Mouse (Mus musculus): ENCODE data around the gene Coq8b.

DNA sequence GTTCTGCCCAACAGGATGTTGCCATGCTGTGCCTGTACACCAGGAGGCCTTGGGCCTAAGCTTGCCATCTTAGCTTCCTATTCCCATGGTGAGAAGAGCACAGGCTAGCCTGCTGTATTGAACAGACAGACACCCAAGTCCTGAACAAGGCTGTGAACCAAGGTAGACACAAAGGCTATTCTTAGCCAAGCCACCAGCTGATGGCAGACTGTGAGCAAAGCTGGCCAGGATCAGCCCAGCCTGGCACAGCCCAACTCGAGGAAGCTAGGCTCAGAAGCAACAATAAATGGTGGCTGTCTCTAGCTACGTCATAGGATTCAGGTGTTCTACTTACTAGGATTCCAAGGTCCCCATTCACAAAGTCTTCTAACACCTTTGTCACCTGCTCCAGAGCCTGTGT lies 20.2 kb upstream of the Coq8b start:
- TF ChIP-seq CTCF (IDR thresholded peaks at IDR 0.05; ENCODE audit: extremely low read depth, insufficient read depth, low read length) (no peak), POLR2A (IDR thresholded peaks at IDR 0.05; ENCODE audit: extremely low read depth, insufficient read depth, low read length) (no peak)
